Mouse (Mus musculus) liver, embryonic 13.5 days (tissue): ENCODE measurements at regions not wholly inside any gene's neighbourhood (a gene's known extent, or its start where the extent isn't known, plus 50 kb on each side); places are given as distances from the start of the nearest gene placed in this dataset.

ENCODE experiments used
- ATAC-seq: fragments of 200-750 bp; cut with Nextera tagmentation; 2 replicates; pipeline ENCODE4 v1.8.0; 2017; ENCODE audit warnings: low read depth, mild to moderate bottlenecking, moderate number of reproducible peaks, moderate library complexity
- DNase-seq: peaks from one replicate; pipeline ENCODE4 v3.0.0; 2022
- H3K27ac ChIP-seq: fragments of 300-500 bp; sonication (generic); 2 replicates; pipeline ENCODE4 v1.5.1; 2015; ENCODE audit warnings: moderate library complexity, mild to moderate bottlenecking, inconsistent platforms
- H3K27me3 ChIP-seq: fragments of 300-500 bp; sonication (generic); 2 replicates; pipeline ENCODE4 v1.6.1; 2015; ENCODE audit warnings: mild to moderate bottlenecking, inconsistent platforms
- H3K36me3 ChIP-seq: fragments of 300-500 bp; sonication (generic); 2 replicates; pipeline ENCODE4 v1.6.1; 2015; ENCODE audit warnings: mild to moderate bottlenecking, inconsistent platforms
- H3K4me1 ChIP-seq: fragments of 300-500 bp; sonication (generic); replicated peaks from 2 replicates; pipeline ENCODE4 v1.6.1; 2015; ENCODE audit warnings: inconsistent platforms
- H3K4me2 ChIP-seq: fragments of 300-500 bp; sonication (generic); 2 replicates; pipeline ENCODE4 v1.6.1; 2015; ENCODE audit warnings: inconsistent platforms, mild to moderate bottlenecking, moderate library complexity
- H3K4me3 ChIP-seq: fragments of 300-500 bp; sonication (generic); replicated peaks from 2 replicates; pipeline ENCODE4 v1.5.1; 2015; ENCODE audit warnings: mild to moderate bottlenecking, inconsistent platforms
- H3K9ac ChIP-seq: fragments of 300-500 bp; sonication (generic); 2 replicates; pipeline ENCODE4 v1.6.1; 2015; ENCODE audit warnings: mild to moderate bottlenecking, inconsistent platforms
- H3K9me3 ChIP-seq: fragments of 300-500 bp; sonication (generic); replicated peaks from 2 replicates; pipeline ENCODE4 v1.6.1; 2016; ENCODE audit warnings: inconsistent platforms
- WGBS: fragments of 180-500 bp; shearing (Covaris S2); methylation state at CpG from one replicate; pipeline ENCODE4 v1.1.7; 2015; ENCODE audit not compliant: insufficient replicate concordance; 5-methylcytosine and 5-hydroxymethylcytosine counted together

DNA sequence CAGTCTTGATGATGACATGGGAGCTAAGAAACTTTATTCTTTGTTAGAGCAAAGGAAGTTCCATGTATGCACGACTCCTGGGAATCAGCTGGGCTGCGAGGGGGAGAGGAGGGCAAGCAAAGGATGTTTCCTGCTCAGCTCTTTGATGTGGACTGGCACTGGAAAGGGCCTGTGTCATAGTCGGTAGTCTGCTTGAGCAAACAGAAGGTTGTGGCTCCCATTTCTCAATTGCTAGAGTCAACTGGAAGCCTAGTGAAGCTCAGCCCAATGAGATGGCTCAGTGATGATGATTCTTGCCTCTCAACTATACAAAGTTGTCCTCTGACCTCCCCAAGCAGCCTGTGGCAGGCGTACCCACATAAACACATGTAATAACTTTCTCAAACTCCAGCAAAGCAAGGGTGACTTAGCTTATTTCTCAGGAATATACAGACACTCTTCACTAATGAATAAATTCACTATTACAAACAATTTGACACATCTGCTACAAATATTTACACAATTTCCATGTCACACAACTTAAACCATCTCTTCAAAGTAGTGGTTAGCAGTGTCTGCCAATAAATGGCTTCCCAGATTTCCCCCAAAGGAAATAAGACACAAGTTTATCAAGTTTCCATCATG lies 115.4 kb upstream of the Smad1 start:
- WGBS = 36% methylated on average over 4 of the region's 4 CpGs
- H3K4me2 ChIP-seq = no peak overlapping the region
- no peaks in the 10 kb centered on the region for H3K9me3 ChIP-seq
- no peak for DNase-seq
- no peak overlapping the region for H3K4me3 ChIP-seq
- ATAC-seq = no peak
- no peaks in the 10 kb centered on the region for H3K27me3 ChIP-seq
- no peaks in the 10 kb centered on the region for H3K36me3 ChIP-seq
- H3K4me1 ChIP-seq = no peaks in the 10 kb centered on the region
- H3K9ac ChIP-seq = no peak overlapping the region
- H3K27ac ChIP-seq = no peak overlapping the region

DNA sequence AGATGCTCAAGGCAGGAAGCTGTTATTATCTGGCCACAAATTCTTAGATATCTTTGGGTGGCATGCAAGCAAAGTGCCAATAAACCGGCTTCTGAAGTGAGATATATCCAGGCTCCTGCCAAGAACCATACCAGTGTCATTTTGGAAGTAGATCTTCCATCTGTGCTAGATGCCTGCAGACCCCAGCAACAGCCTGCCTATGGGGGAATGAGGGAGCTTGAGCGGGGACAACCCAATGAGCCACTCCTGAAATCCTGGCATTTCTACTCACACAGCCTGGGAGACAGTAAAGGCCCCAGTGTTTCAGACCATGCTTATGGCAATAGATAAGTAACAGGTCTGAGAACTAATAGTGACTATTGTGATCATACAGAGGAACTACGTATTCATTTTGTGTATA lies 109.3 kb upstream of the Smad1 start:
- no peak overlapping the region for H3K4me2 ChIP-seq
- 59% methylated on average over 3 of the region's 3 CpGs for WGBS
- no peaks in the 10 kb centered on the region for H3K9me3 ChIP-seq
- H3K36me3 ChIP-seq = no peaks in the 10 kb centered on the region
- H3K27ac ChIP-seq = no peak overlapping the region
- H3K4me3 ChIP-seq = no peak overlapping the region
- DNase-seq (no peak), ATAC-seq (no peak)
- H3K27me3 ChIP-seq = no peaks in the 10 kb centered on the region
- no peaks in the 10 kb centered on the region for H3K4me1 ChIP-seq
- H3K9ac ChIP-seq = no peak overlapping the region

DNA sequence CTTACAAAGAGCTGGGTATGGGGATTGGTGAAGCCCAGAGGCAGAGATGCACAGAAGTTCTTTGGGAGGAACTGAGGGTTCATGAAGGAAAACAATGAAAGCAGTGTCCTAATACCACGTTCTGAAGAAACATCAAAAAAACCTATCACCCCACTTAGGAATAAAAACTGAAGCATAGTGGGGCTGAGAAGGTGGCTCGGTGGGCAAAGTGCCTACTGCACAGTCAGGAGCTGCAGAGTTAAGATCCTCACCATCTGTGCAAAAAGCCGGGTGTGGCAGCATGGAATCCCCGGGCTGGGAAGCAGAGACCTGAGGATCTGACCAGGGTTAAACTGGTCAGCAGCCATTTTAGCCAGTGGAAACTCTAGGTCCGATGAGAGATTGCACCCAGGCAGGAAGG lies 106.1 kb upstream of the Smad1 start:
- no peak for DNase-seq
- H3K36me3 ChIP-seq = no peaks in the 10 kb centered on the region
- H3K9ac ChIP-seq = no peak overlapping the region
- WGBS = 61% methylated on average over 5 of the region's 5 CpGs
- H3K4me2 ChIP-seq = no peak overlapping the region
- no peaks in the 10 kb centered on the region for H3K4me1 ChIP-seq
- H3K4me3 ChIP-seq = no peak overlapping the region
- no peak for ATAC-seq
- H3K27ac ChIP-seq = no peak overlapping the region
- no peaks in the 10 kb centered on the region for H3K27me3 ChIP-seq
- H3K9me3 ChIP-seq = no peaks in the 10 kb centered on the region

DNA sequence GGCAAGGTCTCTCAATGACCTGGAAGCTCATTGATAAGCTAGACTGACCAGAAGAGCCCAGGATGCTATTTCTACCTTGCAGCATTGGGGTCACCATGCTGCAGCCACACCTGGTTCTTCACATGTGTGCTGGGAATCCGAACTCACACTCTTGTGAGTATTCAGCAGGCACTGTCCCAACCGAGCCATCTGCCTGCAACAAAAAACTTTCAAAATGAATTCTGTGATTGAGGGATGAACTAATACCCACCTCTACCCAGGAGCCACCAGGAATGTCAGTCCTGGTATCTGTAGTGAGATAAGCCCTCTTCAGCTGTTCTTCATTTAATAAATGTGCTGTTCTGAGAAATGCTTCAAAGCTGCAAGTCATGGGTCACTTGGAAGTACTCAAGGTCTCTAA lies 104.6 kb upstream of the Smad1 start:
- DNase-seq (no peak), ATAC-seq (no peak)
- H3K9ac ChIP-seq = no peak overlapping the region
- no peak overlapping the region for H3K4me2 ChIP-seq
- 57% methylated on average over 2 of the region's 2 CpGs for WGBS
- H3K27me3 ChIP-seq = no peaks in the 10 kb centered on the region
- no peaks in the 10 kb centered on the region for H3K4me1 ChIP-seq
- H3K27ac ChIP-seq = no peak overlapping the region
- H3K4me3 ChIP-seq = no peak overlapping the region
- H3K9me3 ChIP-seq = no peaks in the 10 kb centered on the region
- no peaks in the 10 kb centered on the region for H3K36me3 ChIP-seq

DNA sequence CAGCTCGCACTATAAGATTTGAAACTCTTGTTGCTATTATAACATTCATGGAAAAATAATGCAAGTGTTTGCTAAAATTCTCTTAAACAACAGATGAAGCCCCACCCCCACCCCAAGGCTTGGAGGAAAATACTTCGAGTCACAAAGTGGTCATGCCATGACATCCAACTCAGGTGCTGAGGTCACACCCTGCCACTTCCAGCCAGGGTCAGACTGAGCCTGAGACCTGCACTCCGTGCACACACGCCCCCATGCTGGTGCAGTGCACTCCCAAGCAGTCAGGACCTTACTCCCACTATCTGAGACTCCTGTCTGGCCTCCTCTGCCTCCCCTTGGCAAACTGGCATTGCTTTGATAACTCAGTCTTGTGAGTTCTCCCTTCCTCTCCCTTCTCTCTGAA lies 102.7 kb upstream of the Smad1 start:
- Histone ChIP-seq H3K4me3 (no peak overlapping the region), H3K27ac (no peak overlapping the region), H3K9me3 (no peaks in the 10 kb centered on the region), H3K9ac (no peak overlapping the region), H3K4me2 (no peak overlapping the region), H3K4me1 (no peaks in the 10 kb centered on the region), H3K36me3 (no peaks in the 10 kb centered on the region), H3K27me3 (no peaks in the 10 kb centered on the region)
- ATAC-seq (no peak), DNase-seq (no peak)
- WGBS = 54% methylated on average over 4 of the region's 4 CpGs

DNA sequence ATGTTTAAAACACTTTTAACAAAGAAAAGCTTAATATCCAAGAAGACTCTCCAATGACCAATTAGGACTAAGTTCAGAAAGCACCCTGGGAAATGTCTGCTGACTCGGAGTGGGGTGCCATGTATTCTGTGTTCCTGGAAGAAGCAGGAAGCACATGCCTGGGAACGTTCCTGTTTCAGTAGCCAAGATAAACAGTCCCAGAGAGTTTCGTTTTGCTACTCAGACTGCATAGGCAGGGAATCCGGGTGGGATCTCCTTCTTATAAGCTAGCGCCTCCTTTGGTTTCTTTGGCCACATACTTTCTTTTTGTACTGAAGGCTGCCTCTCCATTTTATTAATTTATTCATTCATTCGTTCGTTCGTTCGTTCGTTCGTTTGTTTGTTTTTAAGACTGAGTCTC lies 101.9 kb upstream of the Smad1 start:
- whole genome bisulfite sequencing = 59% methylated on average over 11 of the region's 11 CpGs
- ATAC-seq = no peak
- no peak overlapping the region for H3K27ac ChIP-seq
- DNase-seq = no peak
- H3K36me3 ChIP-seq = no peaks in the 10 kb centered on the region
- no peak overlapping the region for H3K4me2 ChIP-seq
- H3K4me1 ChIP-seq = no peaks in the 10 kb centered on the region
- no peak overlapping the region for H3K4me3 ChIP-seq
- no peak overlapping the region for H3K9ac ChIP-seq
- no peaks in the 10 kb centered on the region for H3K9me3 ChIP-seq
- H3K27me3 ChIP-seq = no peaks in the 10 kb centered on the region

DNA sequence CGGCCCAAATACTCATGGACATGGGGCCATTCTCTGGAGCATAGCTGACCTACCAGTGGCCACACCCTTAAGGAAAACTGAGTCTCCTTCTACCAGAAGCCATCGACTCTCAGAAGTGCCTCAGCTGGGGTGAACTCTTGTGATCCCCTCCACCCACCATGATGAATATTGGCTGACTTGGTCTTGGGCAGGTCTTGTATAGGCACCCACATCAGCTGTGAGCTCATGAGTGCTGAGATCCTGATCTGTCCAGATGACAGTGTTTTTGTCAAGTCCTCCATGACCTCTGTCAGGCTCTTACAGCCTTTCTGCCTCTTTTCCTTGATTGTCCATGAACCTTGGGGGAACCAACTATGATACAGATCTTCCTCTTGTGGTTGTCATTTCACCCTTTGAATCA lies 99.9 kb upstream of the Smad1 start:
- ATAC-seq = no peak
- Histone ChIP-seq H3K27ac (no peak overlapping the region), H3K36me3 (no peaks in the 10 kb centered on the region), H3K4me1 (no peaks in the 10 kb centered on the region), H3K27me3 (no peaks in the 10 kb centered on the region), H3K9me3 (no peaks in the 10 kb centered on the region), H3K4me2 (no peak overlapping the region), H3K9ac (no peak overlapping the region), H3K4me3 (no peak overlapping the region)
- DNase-seq = no peak
- WGBS = 67% methylated on average over 2 of the region's 2 CpGs

DNA sequence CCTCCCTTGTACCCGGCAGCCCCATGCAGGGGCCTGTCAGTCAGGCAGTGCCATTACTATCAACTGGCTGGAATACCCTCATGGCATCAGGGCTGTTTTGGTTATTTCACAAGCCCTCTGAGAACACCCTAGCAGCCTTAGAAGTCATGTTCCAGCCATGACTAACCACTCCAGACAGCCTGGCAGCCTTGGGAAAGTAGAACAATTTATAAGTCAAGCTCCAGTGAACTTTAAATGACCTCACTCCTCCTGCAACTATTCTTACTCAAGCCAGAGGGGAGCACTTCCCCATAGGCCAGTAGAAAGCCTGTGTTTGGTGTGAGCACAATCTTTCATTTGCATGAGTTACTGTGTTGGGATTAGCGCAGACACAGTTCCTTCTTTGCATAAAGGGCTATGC lies 99.3 kb upstream of the Smad1 start:
- ATAC-seq = no peak
- H3K36me3 ChIP-seq = no peaks in the 10 kb centered on the region

DNA sequence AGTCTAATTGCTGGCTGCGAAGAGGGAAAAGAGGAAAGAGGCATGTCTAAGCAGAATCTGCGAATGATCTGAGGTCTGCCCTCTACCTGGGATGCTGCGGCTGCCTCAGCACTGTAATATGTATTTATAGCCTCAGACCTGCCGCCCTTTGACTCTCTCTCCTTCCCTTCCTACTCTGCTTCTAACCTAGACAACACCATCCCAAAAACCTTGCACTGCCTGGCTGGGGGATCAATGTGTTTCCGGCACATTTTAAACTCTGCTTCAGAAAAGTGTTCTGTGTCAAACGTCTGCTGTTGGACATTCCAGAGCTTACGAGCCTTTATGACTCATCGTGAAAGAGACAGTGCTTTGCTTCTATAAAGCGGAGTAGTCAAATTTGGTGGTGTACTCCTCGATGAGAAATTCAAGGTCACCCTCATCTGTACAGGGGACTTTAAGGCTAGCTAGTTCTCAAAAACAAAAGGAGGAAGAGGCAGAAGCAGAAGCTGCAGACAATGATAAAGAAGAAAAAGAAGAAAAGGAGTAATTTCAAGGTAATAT lies 91.9 kb upstream of the Smad1 start:
- Histone ChIP-seq H3K4me1 (no peaks in the 10 kb centered on the region), H3K9ac (no peak overlapping the region), H3K27me3 (no peaks in the 10 kb centered on the region), H3K27ac (no peak overlapping the region), H3K36me3 (no peaks in the 10 kb centered on the region), H3K4me2 (no peak overlapping the region), H3K9me3 (no peaks in the 10 kb centered on the region), H3K4me3 (no peak overlapping the region)
- 60% methylated on average over 10 of the region's 10 CpGs for WGBS
- ATAC-seq (no peak), DNase-seq (no peak)

More for the DNA sequence above, 99.3 kb upstream of the Smad1 start:
- WGBS = 68% methylated on average over 2 of the region's 2 CpGs
- no peak overlapping the region for H3K4me3 ChIP-seq
- no peaks in the 10 kb centered on the region for H3K27me3 ChIP-seq
- DNase-seq = no peak
- no peak overlapping the region for H3K9ac ChIP-seq
- no peak overlapping the region for H3K27ac ChIP-seq
- H3K4me1 ChIP-seq = no peaks in the 10 kb centered on the region
- no peak overlapping the region for H3K4me2 ChIP-seq
- H3K9me3 ChIP-seq = no peaks in the 10 kb centered on the region

DNA sequence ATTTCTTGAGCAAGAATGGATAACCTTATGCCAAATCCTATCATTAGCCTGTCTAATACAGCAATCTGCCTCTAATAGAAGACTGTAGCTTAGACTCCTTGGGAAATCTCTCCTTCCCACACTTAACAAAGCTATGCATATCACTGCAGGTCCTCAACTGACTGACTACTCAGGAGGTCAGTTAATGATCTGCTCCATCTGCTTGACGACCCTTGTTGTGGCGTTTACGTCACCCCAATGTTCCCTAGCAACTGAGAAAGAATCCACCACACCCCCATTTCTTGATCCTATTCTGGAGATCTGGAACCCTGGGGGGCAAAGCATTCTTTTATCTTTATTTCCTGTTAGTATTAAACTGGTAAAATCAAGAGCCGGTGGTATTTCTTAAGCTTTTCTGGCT lies 91.4 kb upstream of the Smad1 start:
- H3K27ac ChIP-seq = no peak overlapping the region
- ATAC-seq (no peak), DNase-seq (no peak)
- no peak overlapping the region for H3K9ac ChIP-seq
- H3K27me3 ChIP-seq = no peaks in the 10 kb centered on the region
- H3K4me1 ChIP-seq = no peaks in the 10 kb centered on the region
- no peaks in the 10 kb centered on the region for H3K9me3 ChIP-seq
- no peak overlapping the region for H3K4me3 ChIP-seq
- H3K36me3 ChIP-seq = no peaks in the 10 kb centered on the region
- no peak overlapping the region for H3K4me2 ChIP-seq
- WGBS = 58% methylated on average over 4 of the region's 4 CpGs

DNA sequence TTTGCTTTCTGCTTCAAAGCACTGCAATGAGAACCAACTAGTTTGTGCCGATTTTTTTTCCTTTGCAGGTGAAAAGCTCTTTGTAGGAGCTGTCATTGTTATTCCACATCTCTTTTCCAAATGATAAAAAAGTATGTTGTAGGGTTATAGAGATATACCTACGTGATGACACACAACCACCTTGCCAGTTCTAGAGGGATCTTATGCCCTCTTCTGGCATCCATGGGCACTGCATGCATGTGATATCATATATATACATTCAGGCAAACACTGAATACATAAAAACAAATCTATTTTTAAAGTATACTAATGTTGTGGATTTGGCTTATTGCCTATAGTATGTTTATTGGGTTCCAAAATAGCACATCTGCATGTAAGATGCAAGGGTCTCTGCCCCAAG lies 89.5 kb upstream of the Smad1 start:
- Histone ChIP-seq H3K27me3 (no peaks in the 10 kb centered on the region), H3K27ac (no peak overlapping the region), H3K4me1 (no peaks in the 10 kb centered on the region), H3K36me3 (no peaks in the 10 kb centered on the region), H3K4me2 (no peak overlapping the region), H3K9me3 (no peaks in the 10 kb centered on the region), H3K9ac (no peak overlapping the region), H3K4me3 (no peak overlapping the region)
- DNase-seq (no peak), ATAC-seq (no peak)
- 40% methylated on average over 2 of the region's 2 CpGs for WGBS

DNA sequence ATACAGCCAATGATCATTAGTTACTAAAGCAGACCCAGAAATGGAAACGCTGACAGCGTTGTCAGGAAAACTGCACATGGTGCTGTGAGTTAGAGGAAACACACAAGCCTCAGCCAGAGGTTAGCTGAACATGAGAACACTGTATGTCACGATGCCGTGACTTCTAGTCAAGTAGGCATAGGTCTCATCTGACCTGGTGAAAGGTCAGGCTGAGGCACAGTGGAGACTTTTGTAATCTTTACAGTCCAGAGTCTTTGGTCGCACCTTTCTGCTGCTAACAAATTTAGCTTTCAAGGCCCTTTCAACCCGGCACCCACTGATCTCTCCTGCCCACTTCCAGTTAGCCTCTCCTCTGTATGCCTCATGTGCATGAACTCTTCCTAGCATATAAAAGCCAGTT lies 88.3 kb upstream of the Smad1 start:
- Histone ChIP-seq H3K9me3 (no peaks in the 10 kb centered on the region), H3K4me2 (no peak overlapping the region), H3K4me3 (no peak overlapping the region), H3K27ac (no peak overlapping the region), H3K4me1 (no peaks in the 10 kb centered on the region), H3K9ac (no peak overlapping the region), H3K36me3 (no peaks in the 10 kb centered on the region), H3K27me3 (no peaks in the 10 kb centered on the region)
- ATAC-seq = no peak
- 67% methylated on average over 6 of the region's 6 CpGs for WGBS
- no peak for DNase-seq
